Mouse (Mus musculus) MEL (cell line): ENCODE data around the gene Gpsm3. TPM values are rescaled to one million over a fixed set of nuclear protein-coding genes. Genes with fewer than 3 reads are reported as not detected.

Experiments used
- DNase-seq: peaks from one replicate; pipeline ENCODE4 v3.0.0; 2011; ENCODE audit warnings: low read depth, low spot score
- H3K27ac ChIP-seq: 2 replicates; pipeline ENCODE4 v1.5.1; 2012; ENCODE audit warnings: low read depth, mild to moderate bottlenecking, control low read depth, low read length, moderate library complexity; ENCODE audit not compliant: control insufficient read depth
- H3K27me3 ChIP-seq, 2 experiments: fragments of 150-350 bp in 1 of 2; sonication (generic) in 1 of 2; 2 replicates each; pipeline ENCODE4 v1.6.1; 2012; ENCODE audit warnings: low read length in 2 of 2, mild to moderate bottlenecking in 2 of 2, improper control_type of control experiment in 1 of 2, moderate library complexity in 1 of 2; ENCODE audit not compliant: insufficient read depth in 2 of 2, control insufficient read depth in 1 of 2
- H3K36me3 ChIP-seq, 2 experiments: 2 replicates each; pipeline ENCODE4 v1.6.1; 2012 to 2014; ENCODE audit warnings: low read length in 2 of 2, improper control_type of control experiment in 1 of 2, inconsistent platforms in 1 of 2, mild to moderate bottlenecking in 1 of 2; ENCODE audit not compliant: insufficient read depth in 2 of 2, control insufficient read depth in 1 of 2
- H3K4me1 ChIP-seq, 2 experiments: fragments of 150-350 bp in 1 of 2; sonication (generic) in 1 of 2; 2 replicates each; pipeline ENCODE4 v1.6.1; 2012; ENCODE audit warnings: low read length in 2 of 2, improper control_type of control experiment in 1 of 2, mild to moderate bottlenecking in 1 of 2; ENCODE audit not compliant: insufficient read depth in 2 of 2, control insufficient read depth in 1 of 2
- H3K4me3 ChIP-seq, 2 experiments: fragments of 150-350 bp in 1 of 2; sonication (generic) in 1 of 2; 2 replicates each; pipeline ENCODE4 v1.5.1; 2012; ENCODE audit warnings: low read depth in 2 of 2, low read length in 2 of 2, mild to moderate bottlenecking in 2 of 2, moderate library complexity in 2 of 2, control low read depth in 1 of 2, improper control_type of control experiment in 1 of 2; ENCODE audit not compliant: control insufficient read depth in 1 of 2, insufficient read depth in 1 of 2
- H3K79me2 ChIP-seq: 2 replicates; pipeline ENCODE4 v1.6.1; 2012; ENCODE audit warnings: mild to moderate bottlenecking, low read length, moderate library complexity; ENCODE audit not compliant: control insufficient read depth, poor library complexity, insufficient read depth
- H3K9ac ChIP-seq: 2 replicates; pipeline ENCODE4 v1.6.1; 2012; ENCODE audit warnings: low read depth, mild to moderate bottlenecking, control low read depth, low read length, moderate library complexity; ENCODE audit not compliant: control insufficient read depth, poor library complexity, severe bottlenecking
- H3K9me3 ChIP-seq: fragments of 150-350 bp; sonication (generic); replicated peaks from 2 replicates; pipeline ENCODE4 v1.6.1; 2012; ENCODE audit warnings: mild to moderate bottlenecking, low read length, improper control_type of control experiment, moderate library complexity; ENCODE audit not compliant: insufficient read depth
- CHD1 ChIP-seq: IDR thresholded peaks from 2 replicates; pipeline ENCODE4 v1.6.1; 2012; ENCODE audit warnings: low read depth, mild to moderate bottlenecking, inconsistent platforms, low read length, improper control_type of control experiment
- CTCF ChIP-seq, 3 experiments: IDR thresholded peaks in 2 of 3; conservative IDR thresholded peaks in 1 of 3; 2 replicates each; pipeline ENCODE4 v1.5.1; 2011 to 2012; ENCODE audit warnings: low read length in 3 of 3, low read depth in 2 of 3, mild to moderate bottlenecking in 2 of 3, improper control_type of control experiment in 1 of 3, inconsistent platforms in 1 of 3, mixed read lengths in 1 of 3, moderate library complexity in 1 of 3; ENCODE audit not compliant: control insufficient read depth in 1 of 3, insufficient read depth in 1 of 3, poor library complexity in 1 of 3, severe bottlenecking in 1 of 3
- GABPA ChIP-seq: IDR thresholded peaks from 2 replicates; pipeline ENCODE4 v1.6.1; 2012; ENCODE audit warnings: low read depth, mild to moderate bottlenecking, inconsistent platforms, low read length, improper control_type of control experiment, moderate library complexity
- GATA1 ChIP-seq: IDR thresholded peaks from 2 replicates; pipeline ENCODE4 v1.6.1; 2011; ENCODE audit warnings: low read depth, low read length, improper control_type of control experiment
- HCFC1 ChIP-seq: IDR thresholded peaks from 2 replicates; pipeline ENCODE4 v1.6.1; 2012; ENCODE audit warnings: low read depth, mild to moderate bottlenecking, inconsistent platforms, low read length, improper control_type of control experiment, moderate library complexity
- JUND ChIP-seq: IDR thresholded peaks from 2 replicates; pipeline ENCODE4 v1.6.1; 2011; ENCODE audit warnings: low read depth, mild to moderate bottlenecking, improper control_type of control experiment, low read length
- MAFK ChIP-seq: IDR thresholded peaks from 2 replicates; pipeline ENCODE4 v1.6.1; 2011; ENCODE audit warnings: low read depth, mild to moderate bottlenecking, low read length, improper control_type of control experiment, borderline replicate concordance
- MAZ ChIP-seq: IDR thresholded peaks from 2 replicates; pipeline ENCODE4 v1.6.1; 2012; ENCODE audit warnings: low read depth, mild to moderate bottlenecking, inconsistent platforms, low read length, improper control_type of control experiment
- MXI1 ChIP-seq: IDR thresholded peaks from 2 replicates; pipeline ENCODE4 v1.6.1; 2011; ENCODE audit warnings: mild to moderate bottlenecking, low read depth, low read length, improper control_type of control experiment
- NELFE ChIP-seq: IDR thresholded peaks from 2 replicates; pipeline ENCODE4 v1.6.1; 2011; ENCODE audit warnings: low read depth, low read length, improper control_type of control experiment
- POLR2AphosphoS2 ChIP-seq: IDR thresholded peaks from 2 replicates; pipeline ENCODE4 v1.6.1; 2011; ENCODE audit warnings: low read length, improper control_type of control experiment
- RAD21 ChIP-seq: IDR thresholded peaks from 2 replicates; pipeline ENCODE4 v1.6.1; 2011; ENCODE audit warnings: mild to moderate bottlenecking, low read depth, low read length, improper control_type of control experiment
- SIN3A ChIP-seq: IDR thresholded peaks from 2 replicates; pipeline ENCODE4 v1.6.1; 2012; ENCODE audit warnings: low read length, improper control_type of control experiment, inconsistent platforms
- SMC3 ChIP-seq: IDR thresholded peaks from 2 replicates; pipeline ENCODE4 v1.6.1; 2011; ENCODE audit warnings: low read depth, low read length, improper control_type of control experiment
- ZC3H11A ChIP-seq: IDR thresholded peaks from 2 replicates; pipeline ENCODE4 v1.6.1; 2012; ENCODE audit warnings: low read depth, mild to moderate bottlenecking, inconsistent platforms, low read length, improper control_type of control experiment
- ZMIZ1 ChIP-seq: IDR thresholded peaks from 2 replicates; pipeline ENCODE4 v1.6.1; 2012; ENCODE audit warnings: low read depth, mild to moderate bottlenecking, inconsistent platforms, low read length, improper control_type of control experiment, moderate library complexity
- polyA plus RNA-seq, 2 experiments: library from polyadenylated mRNA; stranded (reverse) in 1 of 2; unstranded in 1 of 2; fragments of >175 nt in 1 of 2; fragments of >200 nt in 1 of 2; gene quantifications; 2 replicates each; pipeline versions ENCODE4 v1.2.1 to v1.2.4; 2012; ENCODE audit warnings: low replicate concordance in 2 of 2, low read depth in 1 of 2; ENCODE audit not compliant: insufficient read length in 2 of 2, insufficient read depth in 1 of 2, missing spikeins in 1 of 2
- total RNA-seq: library from RNA; depleted of rRNA; stranded (reverse); fragments of 300-350 nt; gene quantifications from 2 replicates; pipeline ENCODE4 v1.2.3, GENCODE M21; 2012

The Gpsm3 gene
- total and polyA plus RNA-seq, 3 experiments = 10.6 to 37.8 TPM; not detected in 1

- peak; percentile 20; the same call in 1 of the 2 replicates for TF ChIP-seq MAFK
Observed at GRCm38 (mm10) chr17:34613054-34613645, 23.5 kb downstream of the Gpsm3 start (continued).

GRCm38 (mm10) chr17:34613830-34614229 lies 24.2 kb downstream of the Gpsm3 start:
- peaks cover 6 to 20% of the 10 kb centered on the region in 2 experiments; a peak in 3 of 4 replicates for H3K4me1 ChIP-seq
- H3K27ac ChIP-seq = peak overlapping the region; percentile 91
- H3K27me3 ChIP-seq = no peaks in the 10 kb centered on the region
- H3K4me3 ChIP-seq = no peak overlapping the region
- H3K9ac ChIP-seq = peak overlapping the region; percentile 19; the same call in 1 of the 2 replicates
- peaks cover 0 to 13% of the 10 kb centered on the region in 2 experiments; a peak in 2 of 4 replicates for H3K36me3 ChIP-seq
- no peak for TF ChIP-seq MAZ
- TF ChIP-seq ZMIZ1 = 0 out of 2 replicates have a peak, but pooled peaks have one; percentile 3
- TF ChIP-seq MXI1 = no peak
- no peak for DNase-seq
- H3K79me2 ChIP-seq = peaks cover 4% of the 10 kb centered on the region; the same call in 1 of the 2 replicates
- no peaks in the 10 kb centered on the region for H3K9me3 ChIP-seq

GRCm38 (mm10) chr17:34615871-34616270 lies 26.3 kb downstream of the Gpsm3 start, which contains the start of gene Egfl8:
Gene Egfl8, minus strand, starts transcription at chr17:34615971.
- no peaks in the 10 kb centered on the region for H3K9me3 ChIP-seq
- TF ChIP-seq POLR2AphosphoS2 (no peak), NELFE (no peak), GABPA (no peak), SIN3A (no peak), RAD21 (no peak), GATA1 (no peak), HCFC1 (no peak), JUND (no peak)
- no peak within 1 kb of the TSS for H3K27ac ChIP-seq
- DNase-seq = no peak
- H3K9ac ChIP-seq = no peak within 1 kb of the TSS
- H3K79me2 ChIP-seq = no peaks in the 10 kb centered on the region
- H3K36me3 ChIP-seq = peaks cover 0 to 13% of the 10 kb centered on the region in 2 experiments; a peak in 2 of 4 replicates
- no peaks in the 10 kb centered on the region for H3K27me3 ChIP-seq
- H3K4me3 ChIP-seq = no peak within 1 kb of the TSS
- H3K4me1 ChIP-seq = peaks cover 5 to 19% of the 10 kb centered on the region in 2 experiments; a peak in 3 of 4 replicates

- H3K9me3 ChIP-seq = no peaks in the 10 kb centered on the region
- peak; percentile 90 for DNase-seq
- no peak overlapping the region for H3K9ac ChIP-seq
- H3K36me3 ChIP-seq = peaks cover 0 to 10% of the 10 kb centered on the region in 2 experiments; a peak in 3 of 4 replicates
- TF ChIP-seq RAD21 = peak; percentile 77
- TF ChIP-seq CHD1 = no peak
- peak; percentile 72 to 96 (median 85) for TF ChIP-seq CTCF (IDR thresholded peaks at IDR 0.05 in 2 of 3, conservative IDR thresholded peaks at IDR 0.05 in 1 of 3; ENCODE audit: control insufficient read depth in 1 of 3, insufficient read depth in 1 of 3, low read depth in 2 of 3, low read length in 3 of 3, poor library complexity in 1 of 3, severe bottlenecking in 1 of 3)
- peak; percentile 51; the same call in 1 of the 2 replicates for TF ChIP-seq GATA1
- peak; percentile 42 for TF ChIP-seq ZC3H11A
- peak; percentile 86 for TF ChIP-seq SMC3
- no peak for TF ChIP-seq JUND
- H3K79me2 ChIP-seq = no peaks in the 10 kb centered on the region
- H3K4me3 ChIP-seq = no peak overlapping the region
- no peaks in the 10 kb centered on the region for H3K27me3 ChIP-seq
- H3K4me1 ChIP-seq = peaks cover 2 to 14% of the 10 kb centered on the region in 2 experiments; a peak in 3 of 4 replicates
- H3K27ac ChIP-seq = no peak overlapping the region
Observed at GRCm38 (mm10) chr17:34618999-34619398, 29.4 kb downstream of the Gpsm3 start.
